Mouse (Mus musculus): Measurements from ENCODE around the gene Ube2cbp. TPM values are rescaled to one million over a fixed set of nuclear protein-coding genes. Genes with fewer than 3 reads are reported as not detected.

Gene Ube2cbp
- total RNA-seq, 2 experiments from 2014 or later, result 4.0 to 5.2 TPM

Other genes with a start within 250 kb of the Ube2cbp start
- 19.3 and 32.3 TPM in 2 replicates for gene Dop1a, start 2.2 kb upstream of the Ube2cbp start, total RNA-seq (2015)
- gene Dop1a, start 2.2 kb upstream of the Ube2cbp start, total RNA-seq (2017), result 13.7 and 19.1 TPM in 2 replicates
- 27.0 and 31.0 TPM in 2 replicates for gene Pgm3, start 106.9 kb upstream of the Ube2cbp start, total RNA-seq (2015)
- 25.1 and 31.6 TPM in 2 replicates for gene Pgm3, start 106.9 kb upstream of the Ube2cbp start, total RNA-seq (2017)
- gene Rwdd2a, start 107.0 kb upstream of the Ube2cbp start, total RNA-seq (2015), result 4.9 and 6.3 TPM in 2 replicates
- gene Rwdd2a, start 107.0 kb upstream of the Ube2cbp start, total RNA-seq (2017), result 2.5 and 5.7 TPM in 2 replicates
- 0.30 TPM in 1 of 2 replicates, not detected in the other for gene Me1, start 231.0 kb upstream of the Ube2cbp start, total RNA-seq (2015)
- gene Me1, start 231.0 kb upstream of the Ube2cbp start, total RNA-seq (2017), result 0.34 TPM in 1 of 2 replicates, not detected in the other

Measured in megakaryocyte progenitor cell, adult 5-6 weeks (primary cell).